Mouse (Mus musculus) heart, embryonic 11.5 days (tissue): ENCODE measurements around the gene Nup35. TPM values are rescaled to one million over a fixed set of nuclear protein-coding genes. Genes with fewer than 3 reads are reported as not detected.

Source experiments
- ATAC-seq: fragments of 200-750 bp; cut with Nextera tagmentation; replicated peaks from 2 replicates; pipeline ENCODE4 v1.8.0; 2017; ENCODE audit warnings: moderate library complexity; ENCODE audit not compliant: insufficient number of reproducible peaks, low FRiP score, low TSS enrichment
- H3K27ac ChIP-seq: fragments of 300-500 bp; sonication (generic); 2 replicates; pipeline ENCODE4 v1.5.1; 2014; ENCODE audit warnings: mild to moderate bottlenecking, low read depth, low read length
- H3K27me3 ChIP-seq: fragments of 300-500 bp; sonication (generic); 2 replicates; pipeline ENCODE4 v1.6.1; 2014; ENCODE audit warnings: mild to moderate bottlenecking, low read length, mixed read lengths; ENCODE audit not compliant: control insufficient read depth, insufficient read depth
- H3K36me3 ChIP-seq: fragments of 300-500 bp; sonication (generic); 2 replicates; pipeline ENCODE4 v1.6.1; 2014; ENCODE audit warnings: mild to moderate bottlenecking, low read length, moderate library complexity, mixed read lengths; ENCODE audit not compliant: control insufficient read depth, insufficient read depth
- H3K4me1 ChIP-seq: fragments of 300-500 bp; sonication (generic); 2 replicates; pipeline ENCODE4 v1.6.1; 2014; ENCODE audit warnings: low read length; ENCODE audit not compliant: control insufficient read depth, insufficient read depth
- H3K4me2 ChIP-seq: fragments of 300-500 bp; sonication (generic); 2 replicates; pipeline ENCODE4 v1.6.1; 2014; ENCODE audit warnings: mild to moderate bottlenecking, moderate library complexity
- H3K4me3 ChIP-seq: fragments of 300-500 bp; sonication (generic); 2 replicates; pipeline ENCODE4 v1.5.1; 2014; ENCODE audit warnings: low read depth, low read length
- H3K9ac ChIP-seq: fragments of 300-500 bp; sonication (generic); 2 replicates; pipeline ENCODE4 v1.6.1; 2014; ENCODE audit warnings: mild to moderate bottlenecking, low read depth, low read length, moderate library complexity
- H3K9me3 ChIP-seq: fragments of 300-500 bp; sonication (generic); replicated peaks from 2 replicates; pipeline ENCODE4 v1.6.1; 2016; ENCODE audit warnings: low read length; ENCODE audit not compliant: control insufficient read depth
- WGBS: fragments of 180-500 bp; shearing (Covaris S2); extraction: QIAGEN DNeasy Blood & Tissue Kit; methylation state at CpG from one replicate; pipeline ENCODE4 v1.1.7; 2014; ENCODE audit not compliant: insufficient replicate concordance; 5-methylcytosine and 5-hydroxymethylcytosine counted together
- polyA plus RNA-seq: library from polyadenylated mRNA; unstranded; fragments of >200 nt; fragmentation: Nextera tagmentation; extraction: Ambion mirVana; gene quantifications from 2 replicates; pipeline ENCODE4 v1.2.1, GENCODE M21; 2014

The Nup35 gene
- 29.3 and 29.8 TPM in 2 replicates for polyA plus RNA-seq

DNA sequence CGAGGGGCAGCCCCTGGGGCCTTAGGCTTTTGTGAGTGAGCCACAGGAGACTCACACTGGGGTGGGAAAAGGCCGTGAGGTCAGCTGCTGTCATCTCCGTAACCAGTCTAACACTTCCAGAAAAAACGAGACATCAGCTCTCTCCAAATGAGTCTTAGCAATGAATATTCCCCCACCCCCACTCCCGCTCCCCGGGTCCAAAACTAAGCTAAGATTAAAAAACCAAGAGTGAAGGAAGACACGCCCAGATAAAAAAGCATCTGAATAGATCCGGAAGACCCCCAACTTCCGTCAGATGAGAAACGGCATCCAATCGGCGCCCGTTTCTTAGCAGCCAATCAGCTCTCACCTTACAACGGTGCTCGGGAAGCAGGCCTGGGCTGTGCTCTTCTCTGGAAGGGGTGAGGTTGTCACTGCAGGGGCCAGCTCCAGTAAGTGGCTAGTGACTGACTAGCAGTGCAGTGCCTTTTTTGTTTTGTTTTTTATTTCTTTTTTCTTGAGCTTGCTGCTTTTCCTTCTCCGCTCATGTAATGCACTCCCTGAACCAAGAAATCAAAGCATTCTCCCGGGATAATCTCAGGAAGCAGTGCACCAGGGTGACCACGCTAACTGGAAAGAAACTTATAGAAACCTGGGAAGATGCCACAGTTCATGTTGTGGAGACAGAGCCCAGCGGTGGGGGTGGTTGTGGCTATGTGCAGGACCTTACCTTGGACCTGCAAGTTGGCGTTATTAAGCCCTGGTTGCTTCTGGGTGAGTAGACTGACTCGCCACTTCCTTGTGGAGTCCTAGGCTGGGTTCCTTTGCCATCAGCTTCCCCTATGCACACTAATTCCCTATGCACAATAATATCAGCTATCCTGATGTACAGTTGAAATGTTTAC is at the start of gene Nup35, which contains the start of gene Dusp19:
Gene Nup35, plus strand, starts transcription at position 383 of the 884 bp plus-strand sequence.
Gene Dusp19, plus strand, starts transcription at position 192 of the 884 bp plus-strand sequence.
- no peaks in the 10 kb centered on the region for H3K27me3 ChIP-seq
- no peaks in the 10 kb centered on the region for H3K9me3 ChIP-seq
- peak within 1 kb of the TSS; percentile 86 for H3K4me2 ChIP-seq
- peak within 1 kb of the TSS; percentile 81 for H3K9ac ChIP-seq
- H3K4me1 ChIP-seq, result no peaks in the 10 kb centered on the region
- WGBS, result 1% methylated on average over 21 of the region's 21 CpGs
- H3K4me3 ChIP-seq, result peak within 1 kb of the TSS; percentile 72
- H3K36me3 ChIP-seq, result no peaks in the 10 kb centered on the region
- peak within 1 kb of the TSS; percentile 74 for H3K27ac ChIP-seq
- ATAC-seq, result peak; percentile 97

DNA sequence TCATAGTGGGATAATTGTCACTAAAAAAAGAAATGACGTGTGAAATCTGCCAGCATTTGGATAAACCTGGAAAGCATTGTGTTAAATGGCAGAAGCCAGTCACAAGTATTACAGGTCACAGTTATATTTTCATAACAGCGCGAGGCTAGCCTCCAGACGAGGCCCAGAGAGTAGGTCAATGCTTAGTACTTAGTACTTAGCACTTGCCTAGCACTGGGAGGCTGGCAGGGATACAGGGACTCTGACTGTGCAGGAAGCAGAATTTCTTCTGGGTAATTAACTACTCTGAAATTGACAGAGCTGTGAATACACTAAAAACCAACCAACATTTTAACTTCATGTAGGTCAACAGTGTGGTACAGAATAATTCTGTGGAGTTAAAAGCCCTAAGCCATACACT is 49.6 kb upstream of the Nup35 start:
- Histone ChIP-seq H3K27me3 (no peaks in the 10 kb centered on the region), H3K9me3 (no peaks in the 10 kb centered on the region), H3K27ac (no peak overlapping the region), H3K36me3 (no peaks in the 10 kb centered on the region), H3K4me1 (peaks cover 11% of the 10 kb centered on the region), H3K4me2 (no peak overlapping the region), H3K4me3 (no peak overlapping the region), H3K9ac (no peak overlapping the region)
- WGBS, result 92% methylated on average over 4 of the region's 4 CpGs
- ATAC-seq, result no peak

- 71% methylated on average over 4 of the region's 4 CpGs for WGBS
- H3K36me3 ChIP-seq, result no peaks in the 10 kb centered on the region
- no peak overlapping the region for H3K4me2 ChIP-seq
- H3K9me3 ChIP-seq, result no peaks in the 10 kb centered on the region
- ATAC-seq, result no peak
- H3K4me3 ChIP-seq, result no peak overlapping the region
- peaks cover 6% of the 10 kb centered on the region for H3K4me1 ChIP-seq
- H3K9ac ChIP-seq, result no peak overlapping the region
- H3K27ac ChIP-seq, result no peak overlapping the region
- H3K27me3 ChIP-seq, result no peaks in the 10 kb centered on the region
These were observed 46.4 kb upstream of the Nup35 start for GRCm38 (mm10) chr2:80570656-80571055.

DNA sequence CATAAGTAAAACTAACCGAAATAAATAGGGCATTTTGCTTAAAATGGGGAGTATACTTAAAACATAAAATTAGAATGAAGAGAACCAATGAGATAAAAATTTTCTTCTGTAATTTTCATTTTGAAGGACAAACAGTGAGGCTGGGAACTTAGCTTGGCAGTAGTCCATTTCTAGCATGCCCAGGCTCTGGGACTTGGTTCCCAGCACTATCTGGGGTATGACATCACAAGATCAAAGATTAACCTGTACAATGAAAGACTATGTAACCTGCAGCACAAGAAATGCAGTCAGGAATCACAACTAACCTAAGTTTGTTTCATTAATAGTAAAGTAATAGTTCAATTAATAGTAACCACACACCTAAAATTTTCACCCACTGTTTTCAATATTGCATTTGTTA is 39.8 kb upstream of the Nup35 start:
- no peak overlapping the region for H3K9ac ChIP-seq
- 92% methylated on average over 1 of the region's 1 CpGs for WGBS
- H3K27ac ChIP-seq, result no peak overlapping the region
- no peak overlapping the region for H3K4me3 ChIP-seq
- H3K9me3 ChIP-seq, result no peaks in the 10 kb centered on the region
- no peak overlapping the region for H3K4me2 ChIP-seq
- H3K4me1 ChIP-seq, result peaks cover 12% of the 10 kb centered on the region
- no peaks in the 10 kb centered on the region for H3K27me3 ChIP-seq
- no peaks in the 10 kb centered on the region for H3K36me3 ChIP-seq
- ATAC-seq, result no peak

- Histone ChIP-seq H3K4me1 (peaks cover 12% of the 10 kb centered on the region), H3K9me3 (no peaks in the 10 kb centered on the region), H3K4me2 (peak overlapping the region; percentile 57), H3K36me3 (no peaks in the 10 kb centered on the region), H3K27me3 (no peaks in the 10 kb centered on the region), H3K4me3 (peak overlapping the region; percentile 23), H3K27ac (no peak overlapping the region), H3K9ac (no peak overlapping the region; the same call in 1 of the 2 replicates)
- no peak for ATAC-seq
- 44% methylated on average over 6 of the region's 6 CpGs for WGBS
These were observed 37.7 kb upstream of the Nup35 start for GRCm38 (mm10) chr2:80579253-80579891.

DNA sequence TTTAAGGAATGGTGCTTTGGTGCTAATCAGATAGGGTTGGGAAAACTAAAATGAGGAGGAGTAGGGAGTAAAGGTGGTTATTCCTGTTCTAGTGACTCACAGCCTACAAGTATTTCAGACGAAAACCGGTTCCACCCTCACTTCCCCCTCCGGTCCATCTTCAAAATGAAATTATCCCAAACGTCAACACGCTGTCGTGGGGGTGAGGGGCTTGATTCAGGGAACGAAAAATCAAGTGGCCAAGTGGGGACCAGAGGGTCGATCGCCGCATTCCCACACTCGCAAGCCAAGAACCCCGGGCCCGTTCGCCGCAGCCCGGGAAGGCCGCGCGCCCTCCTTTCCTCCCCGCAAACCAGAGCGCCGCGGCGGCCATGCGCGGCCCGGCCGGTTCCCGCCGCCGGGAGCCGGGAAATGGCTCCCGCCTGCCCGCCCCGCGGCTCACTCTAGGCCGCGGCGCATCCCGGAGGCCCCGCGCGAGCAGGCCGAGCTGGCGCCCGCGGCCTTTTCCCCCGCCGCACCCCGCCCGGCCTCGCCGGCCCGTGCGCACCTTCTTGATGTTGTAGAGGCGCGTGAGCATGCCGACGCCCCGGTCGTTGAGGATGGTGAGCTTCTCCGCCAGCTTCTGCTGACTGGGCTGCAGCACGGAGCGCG is 36.6 kb upstream of the Nup35 start:
- H3K27me3 ChIP-seq, result no peaks in the 10 kb centered on the region
- peak; percentile 66 for ATAC-seq
- H3K9ac ChIP-seq, result peak overlapping the region; percentile 99
- peak overlapping the region; percentile 93 for H3K4me3 ChIP-seq
- WGBS, result under 1% methylated on average over 50 of the region's 65 CpGs
- H3K27ac ChIP-seq, result peak overlapping the region; percentile 98
- peaks cover 12% of the 10 kb centered on the region for H3K4me1 ChIP-seq
- H3K9me3 ChIP-seq, result no peaks in the 10 kb centered on the region
- H3K4me2 ChIP-seq, result peak overlapping the region; percentile 71
- H3K36me3 ChIP-seq, result no peaks in the 10 kb centered on the region

GRCm38 (mm10) chr2:80581043-80581711 is 35.9 kb upstream of the Nup35 start, which contains the start of gene Nckap1:
Nckap1 (minus strand) TSS chr2:80581380.
- Histone ChIP-seq H3K27ac (peak within 1 kb of the TSS; percentile 98), H3K36me3 (no peaks in the 10 kb centered on the region), H3K4me1 (peaks cover 12% of the 10 kb centered on the region), H3K9ac (peak within 1 kb of the TSS; percentile 99), H3K4me3 (peak within 1 kb of the TSS; percentile 93), H3K4me2 (peak within 1 kb of the TSS; percentile 71), H3K9me3 (no peaks in the 10 kb centered on the region), H3K27me3 (no peaks in the 10 kb centered on the region)
- ATAC-seq, result peak; percentile 89
- under 1% methylated on average over 51 of the region's 88 CpGs for WGBS

DNA sequence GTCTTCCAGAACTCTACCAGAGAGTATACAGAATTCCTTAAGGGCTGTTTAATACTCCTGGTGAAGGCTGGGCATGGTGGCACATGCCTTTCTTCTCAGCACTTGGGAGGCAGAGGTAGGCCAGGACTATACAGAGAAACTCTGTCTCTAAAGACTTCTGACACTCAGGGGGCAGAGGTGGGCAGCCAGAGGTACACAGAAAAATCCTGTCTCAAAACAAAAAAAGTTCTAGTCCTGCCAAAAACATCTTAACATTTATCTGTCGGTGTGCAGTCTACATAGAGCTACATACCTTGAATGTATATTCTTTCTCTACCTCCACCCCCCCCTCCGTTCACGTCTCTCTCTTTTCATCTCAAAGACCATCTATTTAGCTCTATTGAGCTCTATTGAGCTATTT is 34.7 kb upstream of the Nup35 start:
- Histone ChIP-seq H3K4me3 (no peak overlapping the region), H3K4me2 (no peak overlapping the region), H3K9ac (no peak overlapping the region), H3K27ac (no peak overlapping the region), H3K9me3 (no peaks in the 10 kb centered on the region), H3K36me3 (no peaks in the 10 kb centered on the region), H3K4me1 (peaks cover 8% of the 10 kb centered on the region), H3K27me3 (no peaks in the 10 kb centered on the region)
- ATAC-seq, result no peak
- WGBS, result 95% methylated on average over 3 of the region's 3 CpGs
